Mouse (Mus musculus): ENCODE data around the gene Cfap73. TPM values are rescaled to one million over a fixed set of nuclear protein-coding genes. Genes with fewer than 3 reads are reported as not detected.

The Cfap73 gene
- total and polyA plus RNA-seq, 3 experiments = 0.25 TPM; not detected in 2

DNA sequence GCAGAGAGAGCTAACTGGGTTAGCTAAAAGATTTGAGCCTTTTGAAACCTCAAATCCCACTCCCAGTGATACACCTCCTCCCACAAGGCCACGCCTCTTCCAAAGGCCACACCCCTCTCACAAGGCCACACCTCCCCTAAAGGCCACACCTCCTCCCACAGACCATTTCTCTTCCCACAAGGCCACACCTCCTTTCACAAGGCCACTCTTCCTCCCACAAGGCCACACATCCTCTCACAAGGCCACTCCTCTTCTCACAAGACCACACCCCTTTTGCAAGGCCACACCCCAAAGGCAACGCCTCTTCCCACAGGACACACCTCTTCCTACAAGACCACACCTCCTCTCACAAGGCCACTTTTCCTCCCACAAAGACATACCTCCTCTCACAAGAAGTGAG is 43.5 kb upstream of the Cfap73 start:
- no peak overlapping the region for H3K4me3 ChIP-seq (ENCODE audit: control insufficient read depth in 1 of 2, insufficient read depth in 1 of 2, low read depth in 2 of 2, low read length in 2 of 2)
- H3K27me3 ChIP-seq (ENCODE audit: control insufficient read depth in 1 of 2, insufficient read depth in 2 of 2, low read length in 2 of 2) = no peaks in the 10 kb centered on the region
- H3K9ac ChIP-seq (ENCODE audit: control insufficient read depth, low read depth, low read length, poor library complexity, severe bottlenecking) = no peak overlapping the region
- no peaks in the 10 kb centered on the region for H3K79me2 ChIP-seq (ENCODE audit: control insufficient read depth, insufficient read depth, low read length, poor library complexity)
- no peak for TF ChIP-seq GATA1 (IDR thresholded peaks at IDR 0.05; ENCODE audit: low read depth, low read length)
- TF ChIP-seq SIN3A (IDR thresholded peaks at IDR 0.05; ENCODE audit: low read length) = no peak
- TF ChIP-seq ZC3H11A (IDR thresholded peaks at IDR 0.05; ENCODE audit: low read depth, low read length) = no peak
- no peak for TF ChIP-seq JUND (IDR thresholded peaks at IDR 0.05; ENCODE audit: low read depth, low read length)
- no peak for TF ChIP-seq POLR2AphosphoS5 (IDR thresholded peaks at IDR 0.05; ENCODE audit: borderline replicate concordance, low read depth, low read length)
- no peak for TF ChIP-seq CTCF (IDR thresholded peaks at IDR 0.05 in 2 of 3, conservative IDR thresholded peaks at IDR 0.05 in 1 of 3; ENCODE audit: control insufficient read depth in 1 of 3, insufficient read depth in 1 of 3, low read depth in 2 of 3, low read length in 3 of 3, poor library complexity in 1 of 3, severe bottlenecking in 1 of 3)
- no peak for TF ChIP-seq EP300 (IDR thresholded peaks at IDR 0.05; ENCODE audit: low read depth in 1 of 2, low read length in 2 of 2)
- no peak for TF ChIP-seq TCF12 (IDR thresholded peaks at IDR 0.05; ENCODE audit: low read depth, low read length)
- TF ChIP-seq BHLHE40 (IDR thresholded peaks at IDR 0.05; ENCODE audit: borderline replicate concordance, low read depth, low read length) = no peak
- no peak for TF ChIP-seq MAZ (IDR thresholded peaks at IDR 0.05; ENCODE audit: low read depth, low read length)
- TF ChIP-seq SMC3 (IDR thresholded peaks at IDR 0.05; ENCODE audit: low read depth, low read length) = no peak
- no peak for TF ChIP-seq POLR2A (IDR thresholded peaks at IDR 0.05; ENCODE audit: control insufficient read depth in 1 of 2, insufficient read depth in 1 of 2, low read depth in 1 of 2, low read length in 2 of 2, poor library complexity in 1 of 2)
- TF ChIP-seq RAD21 (IDR thresholded peaks at IDR 0.05; ENCODE audit: low read depth, low read length) = no peak
- H3K36me3 ChIP-seq (ENCODE audit: control insufficient read depth in 1 of 2, insufficient read depth in 2 of 2, low read length in 2 of 2) = no peaks in the 10 kb centered on the region
- H3K27ac ChIP-seq (ENCODE audit: control insufficient read depth, low read depth, low read length) = no peak overlapping the region
- no peaks in the 10 kb centered on the region for H3K4me1 ChIP-seq (ENCODE audit: control insufficient read depth in 1 of 2, insufficient read depth in 2 of 2, low read length in 2 of 2)
- H3K9me3 ChIP-seq (replicated peaks; ENCODE audit: insufficient read depth, low read length) = no peaks in the 10 kb centered on the region
- DNase-seq (ENCODE audit: low read depth, low spot score) = peak; percentile 37

GRCm38 (mm10) chr5:120674229-120675145 is 40.5 kb upstream of the Cfap73 start:
- Histone ChIP-seq H3K9ac (ENCODE audit: control insufficient read depth, low read depth, low read length, poor library complexity, severe bottlenecking) (no peak overlapping the region), H3K4me1 (ENCODE audit: control insufficient read depth in 1 of 2, insufficient read depth in 2 of 2, low read length in 2 of 2) (no peaks in the 10 kb centered on the region), H3K27ac (ENCODE audit: control insufficient read depth, low read depth, low read length) (no peak overlapping the region), H3K9me3 (replicated peaks; ENCODE audit: insufficient read depth, low read length) (no peaks in the 10 kb centered on the region), H3K36me3 (ENCODE audit: control insufficient read depth in 1 of 2, insufficient read depth in 2 of 2, low read length in 2 of 2) (no peaks in the 10 kb centered on the region), H3K27me3 (ENCODE audit: control insufficient read depth in 1 of 2, insufficient read depth in 2 of 2, low read length in 2 of 2) (no peaks in the 10 kb centered on the region), H3K4me3 (ENCODE audit: control insufficient read depth in 1 of 2, insufficient read depth in 1 of 2, low read depth in 2 of 2, low read length in 2 of 2) (no peak overlapping the region), H3K79me2 (ENCODE audit: control insufficient read depth, insufficient read depth, low read length, poor library complexity) (no peaks in the 10 kb centered on the region)
- TF ChIP-seq NELFE (IDR thresholded peaks at IDR 0.05; ENCODE audit: low read depth, low read length) (no peak), UBTF (IDR thresholded peaks at IDR 0.05; ENCODE audit: borderline replicate concordance, insufficient read depth, low read depth, low read length) (no peak), KAT2A (conservative IDR thresholded peaks at IDR 0.05; ENCODE audit: low read depth, low read length) (no peak), ELF1 (IDR thresholded peaks at IDR 0.05; ENCODE audit: low read depth, low read length) (no peak), CHD2 (IDR thresholded peaks at IDR 0.05; ENCODE audit: low read length) (no peak), RCOR1 (IDR thresholded peaks at IDR 0.05; ENCODE audit: low read depth, low read length) (no peak), POLR2A (IDR thresholded peaks at IDR 0.05; ENCODE audit: control insufficient read depth in 1 of 2, insufficient read depth in 1 of 2, low read depth in 1 of 2, low read length in 2 of 2, poor library complexity in 1 of 2) (no peak), USF1 (IDR thresholded peaks at IDR 0.05; ENCODE audit: low read depth, low read length) (no peak), GABPA (IDR thresholded peaks at IDR 0.05; ENCODE audit: low read depth, low read length) (no peak)
- DNase-seq (ENCODE audit: low read depth, low spot score) = no peak

Measured in MEL (cell line).